Mouse (Mus musculus): Measurements from ENCODE around the gene Plekha3. TPM values are rescaled to one million over a fixed set of nuclear protein-coding genes. Genes with fewer than 3 reads are reported as not detected.

The Plekha3 gene
- polyA plus RNA-seq (2015; fragmentation: Nextera tagmentation; extraction: Ambion mirVana): 10.2 and 11.0 TPM in 2 replicates

DNA sequence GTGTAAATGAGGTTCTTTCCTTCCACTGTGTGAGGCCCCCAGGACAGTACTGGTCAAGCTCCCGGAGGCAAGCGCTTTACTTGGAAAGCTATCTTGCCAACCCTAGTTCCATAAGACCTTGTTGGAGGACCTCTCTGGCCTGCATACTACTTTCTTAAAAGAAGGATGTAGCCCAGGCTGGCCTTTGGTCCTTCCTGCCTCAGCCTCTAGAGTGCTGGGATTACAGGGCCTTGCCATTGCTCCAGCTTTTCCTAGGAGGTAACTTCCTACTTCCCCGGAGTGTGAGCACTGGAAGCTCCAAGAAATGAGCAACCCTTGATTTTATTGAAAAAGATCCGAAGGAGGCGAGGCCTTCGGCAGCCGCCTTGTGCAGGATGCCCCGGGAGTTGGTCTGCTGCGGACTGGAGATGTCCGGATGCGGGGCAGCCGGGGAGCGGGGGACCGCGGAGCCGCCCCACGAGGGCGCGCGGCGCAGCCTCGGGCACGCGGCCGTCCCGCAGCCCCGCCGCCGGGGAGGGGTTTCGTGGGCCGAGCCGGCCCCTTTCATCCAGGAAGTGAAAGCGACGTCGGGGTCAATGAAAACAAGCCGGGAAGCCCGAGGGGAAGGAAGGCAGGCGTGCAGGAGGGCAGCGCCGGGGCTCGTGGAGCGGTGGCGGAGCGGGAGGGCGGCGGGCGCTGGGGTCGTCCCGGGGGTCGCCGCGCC lies at the start of gene Plekha3:
Gene Plekha3 (plus strand): TSS at position 557 of the 703 bp plus-strand sequence.
- peak; percentile 68 for DNase-seq (ENCODE audit: low spot score)

DNA sequence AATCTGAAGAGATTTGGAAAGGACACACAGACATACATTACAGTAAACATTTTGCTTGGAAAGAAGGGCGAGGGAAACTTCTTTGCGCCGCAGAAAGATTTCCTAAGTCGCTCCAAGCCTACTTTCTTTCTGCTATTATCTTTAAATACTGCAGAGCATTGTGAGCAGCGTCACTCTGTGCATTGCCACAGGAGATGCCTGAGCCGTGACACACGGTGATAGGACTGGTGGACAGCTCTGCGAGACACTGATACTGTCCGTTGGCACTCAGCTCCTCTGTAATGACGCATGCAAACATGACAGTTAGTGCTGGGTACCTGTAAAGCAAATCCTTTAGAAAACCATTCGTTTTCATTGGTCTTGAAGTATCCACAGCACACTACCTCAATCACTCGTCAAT lies 44.8 kb upstream of the Plekha3 start:
- no peak for DNase-seq (ENCODE audit: low spot score)

DNA sequence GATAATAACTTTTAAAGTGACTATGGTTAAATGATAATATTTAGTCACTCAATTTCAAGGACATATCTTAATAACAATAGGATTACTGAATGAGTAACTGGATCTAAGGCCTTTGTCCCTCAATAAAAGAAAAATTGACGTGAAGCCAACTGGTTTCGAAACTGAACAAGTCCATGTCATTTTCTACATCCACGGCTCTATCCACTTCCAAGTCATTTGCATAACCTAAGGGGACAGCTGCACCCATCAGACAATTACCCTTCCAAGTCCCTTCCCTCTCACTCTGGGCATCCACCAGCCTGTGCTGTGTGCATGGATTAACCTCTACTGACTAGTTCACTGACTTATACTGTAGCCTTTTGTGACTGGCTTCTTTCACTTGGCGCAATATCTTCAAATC lies 43.5 kb upstream of the Plekha3 start:
- no peak for DNase-seq (ENCODE audit: low spot score)

DNA sequence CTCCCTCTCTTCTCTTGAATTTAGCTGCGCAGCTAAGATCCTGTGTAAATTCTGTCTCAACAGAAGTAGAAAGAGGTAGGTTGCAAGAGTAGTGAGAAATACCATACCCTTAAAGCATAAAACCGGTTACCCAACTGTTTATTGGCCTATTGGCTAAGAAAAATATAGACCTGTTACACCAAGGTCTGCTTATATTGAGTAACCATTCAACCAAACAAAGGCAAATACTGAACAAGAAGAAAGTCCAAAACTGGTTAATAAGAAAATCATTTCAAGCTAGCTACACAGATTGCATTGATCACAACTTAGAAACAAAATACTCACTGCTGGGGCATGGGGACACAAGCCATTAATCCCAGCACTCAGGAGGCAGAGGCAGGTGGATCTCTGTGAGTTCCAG lies 35.4 kb upstream of the Plekha3 start:
- no peak for DNase-seq (ENCODE audit: low spot score)

DNA sequence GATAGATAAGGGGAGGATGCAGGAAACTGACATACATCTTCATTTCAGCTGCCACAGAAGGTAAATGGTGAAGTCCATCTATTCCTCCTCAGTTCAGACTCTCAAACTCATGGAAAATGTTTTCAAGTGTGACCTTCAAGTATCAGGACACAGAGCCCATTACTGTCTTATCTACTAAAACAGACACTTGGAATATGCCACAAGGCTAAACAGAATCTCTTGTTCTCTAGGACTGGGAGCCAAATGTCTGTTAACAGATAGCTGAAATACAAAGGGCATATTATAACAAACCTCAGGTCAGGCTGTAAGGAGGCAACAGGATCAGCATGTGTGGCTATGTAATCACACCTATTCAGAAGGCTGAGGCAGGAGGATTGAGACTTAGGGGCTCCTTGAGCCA lies 31.3 kb upstream of the Plekha3 start:
- no peak for DNase-seq (ENCODE audit: low spot score)

DNA sequence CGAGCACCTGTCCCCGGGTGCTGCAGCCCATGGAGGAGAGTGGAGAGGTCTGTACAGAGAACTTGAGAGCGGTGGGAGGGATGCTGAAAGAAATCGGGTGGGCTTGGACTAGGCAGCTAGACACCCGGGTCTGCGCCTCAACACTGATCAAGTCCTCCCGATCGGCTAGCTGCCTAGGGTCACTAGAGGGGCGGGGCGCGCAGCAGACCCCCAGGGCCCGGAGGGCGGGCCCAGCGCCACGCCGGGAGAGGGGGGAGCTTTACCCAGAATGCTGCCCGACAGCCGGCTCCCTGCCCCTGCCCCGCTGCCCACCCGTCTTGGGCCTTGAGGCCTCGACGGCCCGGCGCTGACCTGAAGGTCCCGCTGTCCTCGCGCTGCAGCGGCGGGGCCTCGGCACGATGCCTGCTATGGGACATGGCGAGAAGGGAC lies 27.6 kb upstream of the Plekha3 start:
- DNase-seq (ENCODE audit: low spot score): no peak

DNA sequence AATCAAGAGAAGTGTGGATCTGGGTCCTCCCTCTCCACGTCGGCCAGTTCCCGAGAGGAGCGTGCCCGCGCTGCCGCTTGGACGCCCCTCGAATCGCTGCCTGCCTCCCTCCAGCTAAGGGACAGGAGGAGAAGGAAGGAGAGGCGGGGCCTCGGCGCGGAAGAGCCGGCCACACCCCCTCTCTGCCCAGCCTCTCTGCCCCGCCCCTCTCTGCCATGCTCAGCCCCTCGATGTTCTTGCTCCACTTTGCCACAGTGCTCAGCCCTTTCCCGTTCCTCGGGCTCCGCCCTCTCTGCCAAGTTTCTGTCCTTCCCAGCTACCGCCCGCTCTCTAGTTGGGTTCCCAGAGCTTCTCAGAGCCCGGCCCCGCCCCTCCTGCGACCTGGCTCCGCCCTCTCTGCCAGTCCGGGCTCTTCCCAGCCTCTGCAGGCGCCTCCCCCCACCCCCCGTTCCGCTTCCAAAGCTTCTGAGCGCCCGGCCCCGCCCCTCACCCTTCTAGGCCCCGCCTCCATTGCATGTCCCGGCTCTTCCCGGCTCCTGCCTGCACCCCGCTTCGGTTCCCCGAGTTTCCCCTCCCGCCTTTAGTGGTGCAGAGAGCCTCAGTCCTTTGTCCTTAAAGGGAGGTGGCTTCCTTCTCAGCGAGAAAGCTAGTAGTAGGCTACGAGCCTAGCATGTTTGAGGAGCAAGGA lies 27.1 kb upstream of the Plekha3 start, which contains the start of the genes Prkra and Pjvk:
Gene Prkra (minus strand): TSS at position 133 of the 688 bp plus-strand sequence.
Gene Pjvk (plus strand): TSS at position 594 of the 688 bp plus-strand sequence.
- DNase-seq (ENCODE audit: low spot score): peak; percentile 91

DNA sequence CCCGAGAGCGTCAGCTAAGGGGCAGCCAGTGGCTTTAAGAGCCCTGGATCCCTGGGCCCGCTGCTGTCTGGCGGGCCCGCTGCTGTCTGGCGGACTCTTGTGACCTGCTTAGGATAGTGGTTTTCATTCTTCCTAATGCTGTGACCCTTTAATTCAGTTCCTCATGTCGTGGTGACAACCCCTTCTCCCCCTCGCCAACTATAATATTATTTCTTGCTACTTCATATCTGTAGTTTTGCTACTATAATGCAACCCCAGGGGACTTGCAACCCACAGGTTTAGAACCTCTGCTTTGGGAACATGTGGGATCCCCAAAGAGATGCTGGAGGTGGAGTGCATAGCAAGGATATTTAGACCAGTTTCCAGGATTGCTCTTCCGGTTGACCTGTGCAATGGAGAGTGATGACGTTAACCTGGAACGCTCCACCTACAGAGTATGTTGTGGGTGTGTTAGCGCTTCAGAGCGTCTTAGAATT lies 26.4 kb upstream of the Plekha3 start:
- DNase-seq (ENCODE audit: low spot score): no peak

DNA sequence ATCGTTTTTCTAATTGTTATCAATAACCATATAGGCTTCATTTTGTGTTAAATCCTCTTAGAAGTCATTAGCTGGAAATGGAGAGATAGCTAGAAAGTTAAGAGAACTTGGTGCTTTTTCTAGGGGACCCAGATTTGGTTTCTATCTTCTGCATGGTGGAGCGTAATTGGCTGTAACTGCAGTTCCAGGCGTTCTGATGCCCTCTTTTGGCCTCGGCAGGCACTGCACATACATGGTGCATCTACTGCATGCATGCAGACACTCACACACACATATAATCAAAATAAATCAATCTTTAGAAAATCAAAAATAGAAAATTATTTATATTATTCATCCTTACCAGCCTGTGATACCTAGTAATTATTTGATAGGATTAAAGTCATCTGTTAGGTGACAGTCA lies 22.0 kb upstream of the Plekha3 start:
- DNase-seq (ENCODE audit: low spot score): no peak

DNA sequence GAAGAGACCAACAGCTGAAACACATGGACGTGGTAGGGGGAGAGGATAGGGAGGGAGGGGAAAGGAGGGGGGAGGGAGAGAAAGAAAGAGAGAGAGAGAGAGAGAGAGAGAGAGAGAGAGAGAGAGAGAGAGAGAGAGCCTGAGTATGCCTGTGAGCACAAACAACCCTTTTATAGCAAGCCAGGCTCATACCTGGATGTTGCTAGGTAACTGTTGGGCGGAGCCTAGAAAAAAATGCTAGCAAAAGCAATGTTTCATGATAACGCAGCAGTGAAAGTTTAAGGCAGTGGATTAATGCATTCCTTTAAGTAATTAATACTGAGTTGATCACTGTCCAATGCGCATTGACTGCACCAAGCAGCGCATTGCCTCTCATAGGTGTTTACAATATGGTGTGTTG lies 20.4 kb upstream of the Plekha3 start:
- DNase-seq (ENCODE audit: low spot score): no peak

DNA sequence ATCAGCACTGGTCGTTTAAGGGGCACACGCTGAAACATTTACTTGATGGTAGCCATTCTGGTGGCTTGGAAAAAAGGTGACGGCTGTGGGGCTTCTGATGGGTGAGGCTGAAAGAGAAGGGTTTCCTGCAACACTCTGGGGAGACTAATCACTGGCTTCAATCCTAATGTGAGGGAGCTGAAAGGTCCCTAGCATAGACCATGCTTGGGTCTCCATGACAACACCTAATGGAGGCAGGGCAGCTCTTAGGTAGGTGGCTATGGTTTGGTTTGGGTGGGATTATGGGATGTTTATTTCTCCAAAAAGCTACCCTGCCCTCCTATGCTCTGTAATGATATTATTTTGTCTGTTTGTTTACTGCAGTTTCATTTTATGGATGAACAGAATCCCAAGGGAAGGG lies 19.6 kb upstream of the Plekha3 start:
- no peak for DNase-seq (ENCODE audit: low spot score)

DNA sequence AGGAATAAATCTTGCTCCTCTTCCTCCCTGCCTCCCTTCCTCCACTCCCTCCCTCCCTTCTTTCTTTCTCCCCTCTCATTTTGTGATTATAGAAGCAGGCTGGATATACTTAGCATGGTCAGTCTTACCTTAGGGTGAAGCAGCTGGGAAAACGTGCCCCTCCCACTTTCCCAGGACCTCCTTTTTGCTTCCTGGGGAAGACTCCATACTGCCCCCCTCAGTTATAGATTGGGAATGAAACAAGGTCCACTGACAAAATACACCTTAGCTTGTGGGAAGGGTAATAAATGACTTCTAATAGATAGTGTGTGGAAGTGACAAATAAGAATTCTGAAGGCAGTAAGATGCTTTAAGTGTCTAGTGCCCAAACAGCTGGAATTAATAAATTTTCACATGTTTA lies 19.1 kb upstream of the Plekha3 start:
- DNase-seq (ENCODE audit: low spot score): no peak

DNA sequence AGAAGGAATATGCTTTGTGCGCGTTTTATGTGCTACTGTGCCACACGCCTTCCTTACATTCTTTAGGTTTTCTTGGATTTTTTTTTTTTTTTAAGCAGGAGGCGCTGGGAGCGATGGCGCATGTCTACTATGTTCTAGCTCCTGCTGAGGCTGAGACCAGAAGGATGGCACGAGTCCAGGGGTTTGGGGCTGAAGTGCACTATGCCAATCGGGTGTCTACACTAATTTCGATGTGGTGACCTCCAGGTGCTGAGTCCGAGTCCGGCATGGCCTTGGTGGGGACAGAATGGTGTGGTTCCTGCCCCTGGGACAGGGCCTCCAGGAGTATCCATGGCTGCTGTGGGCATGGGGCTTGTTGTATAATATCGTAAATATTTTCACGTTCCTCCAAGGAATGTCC lies 16.5 kb upstream of the Plekha3 start:
- no peak for DNase-seq (ENCODE audit: low spot score)

DNA sequence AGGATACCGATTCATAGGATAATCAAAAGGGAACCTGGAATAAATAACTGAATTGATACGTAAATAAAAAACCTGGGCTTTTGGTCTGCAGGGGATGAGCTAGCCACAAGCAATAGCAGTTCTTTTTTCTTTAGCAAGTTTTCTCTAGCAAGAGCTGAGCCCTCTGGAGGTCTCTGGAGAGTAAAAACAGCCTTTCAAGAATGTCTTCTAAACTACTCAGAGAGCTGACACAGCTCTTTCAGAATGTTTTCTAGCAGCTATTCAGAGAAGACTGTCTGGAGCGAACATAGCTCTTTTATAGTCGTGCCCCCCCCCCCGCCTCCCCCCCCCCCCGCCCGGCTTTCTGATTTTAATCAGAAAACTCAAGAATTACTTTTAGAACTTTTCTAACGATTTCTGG lies 15.7 kb upstream of the Plekha3 start:
- DNase-seq (ENCODE audit: low spot score): no peak

DNA sequence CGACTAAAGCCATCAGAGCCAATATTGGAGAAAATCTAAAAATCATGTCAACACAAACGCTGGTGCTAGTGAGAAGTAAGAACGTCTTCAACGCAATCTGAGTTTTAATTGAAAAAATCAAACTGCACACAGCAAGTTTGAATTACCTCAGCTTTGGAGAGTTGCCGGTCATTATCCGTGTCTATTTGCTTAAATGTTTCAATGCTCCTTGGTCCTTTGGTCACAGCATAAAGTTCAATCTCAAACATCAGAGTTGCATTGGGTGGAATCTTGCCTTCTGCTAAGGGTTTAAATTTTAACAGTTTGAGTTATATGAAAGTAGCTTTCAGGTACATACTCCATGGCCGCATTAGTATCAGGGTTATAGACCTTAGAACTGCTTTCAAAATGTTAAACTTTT lies 9.6 kb upstream of the Plekha3 start:
- DNase-seq (ENCODE audit: low spot score): no peak

DNA sequence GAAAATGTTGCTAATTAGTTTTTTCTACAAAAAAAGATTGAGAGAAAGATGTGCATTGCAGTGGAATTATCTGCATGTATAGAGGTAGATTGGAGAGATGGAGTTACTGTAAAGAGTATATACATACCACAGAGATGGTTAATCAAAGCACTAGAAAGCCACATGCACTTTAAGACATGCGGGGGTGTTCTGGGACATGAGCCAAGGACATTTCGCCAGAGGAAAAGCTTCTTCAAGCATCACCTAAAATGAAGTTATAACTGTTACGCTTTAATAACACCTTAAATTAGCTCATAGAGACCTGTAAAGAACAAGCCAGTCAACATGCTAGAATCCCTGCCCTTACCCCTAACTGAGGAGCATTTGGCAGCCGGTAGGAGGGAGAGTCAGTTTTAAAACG lies 7.9 kb upstream of the Plekha3 start:
- no peak for DNase-seq (ENCODE audit: low spot score)

DNA sequence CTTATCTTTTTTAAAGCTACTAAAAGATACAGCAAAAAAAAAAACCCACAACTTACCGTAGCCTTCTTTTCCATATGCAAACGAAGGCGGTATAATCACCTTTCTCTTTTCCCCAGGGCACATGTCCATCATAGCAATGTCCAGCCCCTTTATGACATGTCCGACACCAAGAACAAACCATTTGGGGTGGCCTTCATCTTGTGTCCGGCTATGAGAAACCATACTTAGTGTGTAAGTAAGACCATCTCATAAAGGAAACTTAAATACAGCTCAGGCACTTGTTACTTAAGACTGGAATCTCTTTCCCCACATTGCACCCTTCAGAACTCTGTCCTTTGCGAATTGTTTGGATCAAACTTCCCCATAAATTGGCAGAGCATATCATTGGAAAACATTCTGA lies 3.4 kb upstream of the Plekha3 start:
- no peak for DNase-seq (ENCODE audit: low spot score)

DNA sequence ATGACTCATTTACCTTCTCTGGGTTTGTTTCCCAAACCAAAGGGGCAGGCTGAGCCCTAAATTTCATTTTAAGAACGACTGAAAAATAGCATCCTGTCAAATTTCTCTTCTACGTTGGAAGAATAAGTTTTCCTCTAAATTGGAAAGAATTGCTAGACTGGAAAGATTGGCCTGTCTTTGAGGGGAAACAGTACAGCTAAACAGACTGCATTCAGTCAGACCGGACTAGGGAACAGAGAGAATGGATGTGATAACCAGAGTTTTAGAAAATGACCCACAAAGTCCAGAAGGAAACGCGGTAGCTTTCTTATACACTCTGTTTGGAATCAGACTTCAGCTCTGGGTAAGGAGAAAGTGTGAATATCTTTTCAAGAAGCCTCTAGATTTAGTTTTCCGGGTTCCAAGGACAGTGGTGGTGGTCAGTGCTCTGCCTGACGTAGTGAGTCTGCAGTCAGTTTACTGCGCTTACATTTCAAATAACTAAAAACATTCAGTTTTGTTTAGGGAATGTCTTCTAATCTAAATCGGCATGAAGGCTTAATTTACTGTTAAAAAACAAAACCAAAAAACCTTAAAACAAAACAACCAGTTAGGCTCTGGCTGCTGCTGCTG lies 2.8 kb upstream of the Plekha3 start:
- no peak for DNase-seq (ENCODE audit: low spot score)

DNA sequence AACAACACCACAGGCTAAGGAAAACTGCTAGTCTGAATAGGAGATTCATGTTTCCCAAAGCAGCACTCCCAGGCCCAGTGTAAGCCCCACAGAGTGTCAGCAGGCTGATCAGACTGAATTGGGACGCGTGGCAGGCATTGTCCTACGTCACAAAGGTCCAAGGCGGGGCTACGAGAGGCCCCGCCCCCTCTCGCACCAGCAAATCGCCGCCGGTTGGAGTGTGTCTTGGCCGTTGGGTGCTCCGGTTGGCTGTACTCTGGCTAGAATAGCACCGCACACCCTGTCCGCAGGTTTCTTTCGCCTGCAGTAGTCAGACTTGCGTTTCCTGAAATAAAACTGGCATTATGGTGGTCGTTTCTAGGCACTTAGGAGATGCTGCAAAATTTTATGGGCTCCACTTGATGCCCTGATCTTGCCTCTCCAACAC lies 2.1 kb upstream of the Plekha3 start, which contains the start of gene Fkbp7:
Gene Fkbp7 (minus strand): TSS at position 151 of the 427 bp plus-strand sequence.
- DNase-seq (ENCODE audit: low spot score): peak; percentile 88

DNA sequence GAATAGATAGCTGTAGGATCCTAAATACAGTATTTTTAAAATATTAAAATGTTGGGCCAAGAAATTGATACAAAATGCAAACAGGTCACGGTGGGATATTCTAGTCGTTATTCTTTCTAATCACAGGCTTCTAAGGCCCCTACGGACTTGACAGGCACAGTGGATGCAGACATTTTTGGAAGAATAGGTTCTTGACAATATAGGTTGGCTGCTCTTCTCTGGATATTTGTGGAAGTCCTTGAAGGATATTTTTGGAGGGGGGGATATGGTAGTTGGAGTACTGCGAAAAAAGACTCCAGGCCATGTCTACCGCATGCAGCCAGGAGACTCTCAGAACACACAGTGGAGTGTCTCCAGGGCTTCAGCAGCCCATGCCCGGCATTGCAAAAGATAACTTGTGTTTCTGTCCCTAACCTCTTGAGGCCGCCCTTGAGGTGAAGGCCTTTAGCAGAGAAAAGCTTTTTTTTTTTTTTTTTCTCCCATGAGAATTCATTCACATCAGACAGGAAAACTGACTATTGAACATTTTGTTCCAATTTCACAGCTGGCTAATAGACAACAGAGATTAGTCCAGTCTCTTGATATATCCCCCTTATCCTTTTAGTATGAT lies 1.5 kb upstream of the Plekha3 start:
- DNase-seq (ENCODE audit: low spot score): peak; percentile 65

DNA sequence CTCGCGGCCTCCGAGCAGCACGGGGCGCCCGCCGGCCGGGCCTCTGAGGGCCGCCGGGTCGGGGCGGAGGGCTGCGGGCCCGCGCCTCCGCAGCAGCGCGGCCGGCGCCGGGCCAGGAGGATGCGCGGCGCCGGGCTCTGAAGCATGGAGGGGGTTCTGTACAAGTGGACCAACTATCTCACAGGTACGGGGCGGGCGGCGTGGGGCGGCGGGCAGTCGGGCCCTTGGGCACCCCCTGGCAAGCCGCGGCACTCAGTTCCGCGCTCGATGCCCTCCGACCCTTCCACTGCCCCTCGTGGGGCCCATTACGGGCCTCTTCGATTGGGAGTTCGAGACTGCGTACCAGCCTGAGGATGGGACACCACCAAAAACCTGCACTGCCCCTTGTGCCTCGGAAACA lies 370 bp downstream of the Plekha3 start:
- DNase-seq (ENCODE audit: low spot score): peak; percentile 7

DNA sequence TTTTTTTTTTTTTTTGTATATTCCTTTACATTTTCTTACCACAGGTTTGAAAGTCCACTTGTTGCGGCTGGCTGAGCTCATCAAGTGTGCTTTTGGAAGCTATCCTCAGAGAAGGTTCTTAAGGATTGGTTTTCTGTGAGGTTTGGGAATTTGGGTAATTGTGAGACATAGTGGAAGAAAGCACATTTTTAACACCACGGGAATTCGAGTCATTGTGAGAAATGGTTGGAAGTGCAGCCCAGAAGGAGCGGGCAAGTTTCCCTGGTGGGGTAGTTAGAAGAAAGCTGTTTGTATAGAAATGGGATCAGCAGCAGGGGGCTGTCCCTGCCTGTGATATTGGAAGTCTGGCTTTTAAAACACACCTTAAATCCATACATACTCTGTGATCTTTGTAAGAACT lies 868 bp downstream of the Plekha3 start:
- DNase-seq (ENCODE audit: low spot score): no peak
